Mouse (Mus musculus) liver, embryonic 14.5 days (tissue): ENCODE measurements around the gene Traf1. TPM values are rescaled to one million over a fixed set of nuclear protein-coding genes. Genes with fewer than 3 reads are reported as not detected.

Source experiments
- ATAC-seq: fragments of 200-750 bp; cut with Nextera tagmentation; 2 replicates; pipeline ENCODE4 v1.8.0; 2017; ENCODE audit warnings: moderate number of reproducible peaks, mild to moderate bottlenecking, moderate library complexity; ENCODE audit not compliant: insufficient read depth
- DNase-seq, 3 experiments: peaks; one replicate each; pipeline ENCODE4 v3.0.0-alpha.2; 2012 to 2013; ENCODE audit warnings: low read depth in 3 of 3, low spot score in 3 of 3
- H3K27ac ChIP-seq: fragments of 300-500 bp; sonication (generic); 2 replicates; pipeline ENCODE4 v1.5.1; 2014; ENCODE audit warnings: moderate library complexity, mild to moderate bottlenecking, control low read depth, inconsistent platforms
- H3K27me3 ChIP-seq: fragments of 300-500 bp; sonication (generic); 2 replicates; pipeline ENCODE4 v1.6.1; 2014; ENCODE audit warnings: mild to moderate bottlenecking, low read length, moderate library complexity; ENCODE audit not compliant: control insufficient read depth, insufficient read depth
- H3K36me3 ChIP-seq: fragments of 300-500 bp; sonication (generic); replicated peaks from 2 replicates; pipeline ENCODE4 v1.6.1; 2014; ENCODE audit warnings: low read depth; ENCODE audit not compliant: control insufficient read depth, insufficient read depth
- H3K4me1 ChIP-seq, 2 experiments: fragments of 200-500 bp in 1 of 2; fragments of 300-500 bp in 1 of 2; sonication (generic) in 1 of 2; replicated peaks; 2 replicates each; pipeline ENCODE4 v1.6.1; 2012 to 2014; ENCODE audit warnings: antibody characterized with exemption in 1 of 2, inconsistent platforms in 1 of 2, low read length in 1 of 2; ENCODE audit not compliant: control insufficient read depth in 2 of 2, insufficient read depth in 2 of 2
- H3K4me2 ChIP-seq: fragments of 300-500 bp; sonication (generic); 2 replicates; pipeline ENCODE4 v1.6.1; 2014; ENCODE audit warnings: low read depth, mild to moderate bottlenecking, control low read depth, moderate library complexity
- H3K4me3 ChIP-seq, 2 experiments: fragments of 200-500 bp in 1 of 2; fragments of 300-500 bp in 1 of 2; sonication (generic) in 1 of 2; 2 replicates each; pipeline ENCODE4 v1.5.1; 2012 to 2014; ENCODE audit warnings: low read depth in 2 of 2, low read length in 2 of 2, mild to moderate bottlenecking in 2 of 2, control low read depth in 1 of 2, inconsistent platforms in 1 of 2, moderate library complexity in 1 of 2; ENCODE audit not compliant: insufficient read depth in 1 of 2
- H3K9ac ChIP-seq: fragments of 300-500 bp; sonication (generic); replicated peaks from 2 replicates; pipeline ENCODE4 v1.6.1; 2014; ENCODE audit warnings: mild to moderate bottlenecking, control low read depth, moderate library complexity
- H3K9me3 ChIP-seq: fragments of 300-500 bp; sonication (generic); 2 replicates; pipeline ENCODE4 v1.6.1; 2016; ENCODE audit warnings: low read length, mixed read lengths; ENCODE audit not compliant: control insufficient read depth
- CTCF ChIP-seq: IDR thresholded peaks from 2 replicates; pipeline ENCODE4 v1.5.1; 2016; ENCODE audit warnings: antibody characterized with exemption, low read depth, control low read depth
- EP300 ChIP-seq: IDR thresholded peaks from 2 replicates; pipeline ENCODE4 v1.6.1; 2016; ENCODE audit warnings: antibody characterized with exemption, low read depth
- WGBS: fragments of 180-500 bp; shearing (Covaris S2); extraction: QIAGEN DNeasy Blood & Tissue Kit; methylation state at CpG from one replicate; pipeline ENCODE4 v1.1.7; 2014; ENCODE audit not compliant: insufficient replicate concordance; 5-methylcytosine and 5-hydroxymethylcytosine counted together
- polyA plus RNA-seq, 2 experiments: library from polyadenylated mRNA; depleted of rRNA in 1 of 2; stranded (reverse) in 1 of 2; unstranded in 1 of 2; fragments of >200 nt; fragmentation: Nextera tagmentation in 1 of 2; extraction: Ambion mirVana in 1 of 2; gene quantifications; 2 replicates each; pipeline versions ENCODE4 v1.2.1 to v1.2.3; 2012 to 2014

Gene Traf1
- polyA plus RNA-seq, 2 experiments: 0.07 TPM; not detected in 1

GRCm38 (mm10) chr2:34982096-34982724 is 20.6 kb upstream of the Traf1 start:
- H3K4me3 ChIP-seq: no peak overlapping the region
- H3K27me3 ChIP-seq: no peaks in the 10 kb centered on the region
- no peak overlapping the region for H3K27ac ChIP-seq
- no peak overlapping the region for H3K4me2 ChIP-seq
- H3K9ac ChIP-seq: no peak overlapping the region
- WGBS: 59% methylated on average over 14 of the region's 14 CpGs
- H3K4me1 ChIP-seq: peaks cover 0 to 16% of the 10 kb centered on the region in 2 experiments; a peak in 2 of 4 replicates
- DNase-seq (no peak), ATAC-seq (no peak)
- no peak for TF ChIP-seq EP300
- TF ChIP-seq CTCF: no peak
- H3K9me3 ChIP-seq: no peaks in the 10 kb centered on the region
- H3K36me3 ChIP-seq: no peaks in the 10 kb centered on the region

DNA sequence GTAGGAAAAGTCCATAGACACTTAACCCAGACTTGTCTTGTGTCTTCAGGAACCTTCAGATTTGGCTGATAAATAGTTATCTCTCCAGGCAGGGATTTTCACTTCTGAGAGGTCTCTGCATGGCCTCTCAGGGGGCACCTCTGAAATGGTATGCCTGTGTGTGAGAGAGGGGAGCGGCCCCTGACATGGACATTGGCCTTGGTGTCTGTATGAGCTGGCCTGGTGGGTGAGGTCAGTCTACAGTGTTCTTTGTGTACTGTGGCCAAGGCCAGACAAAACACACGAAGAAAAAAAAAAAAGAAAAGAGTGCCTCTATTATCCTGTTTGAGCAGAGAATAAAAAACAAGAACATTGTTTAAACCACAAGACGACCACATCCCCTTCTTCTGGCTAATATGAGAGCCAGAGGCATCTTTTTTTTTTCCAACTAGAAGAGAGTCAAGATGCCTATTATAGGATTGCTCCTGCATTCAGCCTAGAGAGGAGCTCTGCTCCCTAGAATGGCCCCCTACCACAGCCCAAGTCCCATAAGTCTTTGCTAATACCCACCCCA is 18.0 kb upstream of the Traf1 start:
- H3K27me3 ChIP-seq: no peaks in the 10 kb centered on the region
- ATAC-seq: no peak
- H3K9ac ChIP-seq: no peak overlapping the region
- H3K4me3 ChIP-seq: no peak overlapping the region
- H3K4me1 ChIP-seq: peaks cover 0 to 22% of the 10 kb centered on the region in 2 experiments; a peak in 2 of 4 replicates
- no peak for DNase-seq
- no peaks in the 10 kb centered on the region for H3K9me3 ChIP-seq
- H3K36me3 ChIP-seq: no peaks in the 10 kb centered on the region
- H3K27ac ChIP-seq: no peak overlapping the region
- TF ChIP-seq EP300 (no peak), CTCF (no peak)
- 13% methylated on average over 3 of the region's 3 CpGs for WGBS
- H3K4me2 ChIP-seq: no peak overlapping the region

DNA sequence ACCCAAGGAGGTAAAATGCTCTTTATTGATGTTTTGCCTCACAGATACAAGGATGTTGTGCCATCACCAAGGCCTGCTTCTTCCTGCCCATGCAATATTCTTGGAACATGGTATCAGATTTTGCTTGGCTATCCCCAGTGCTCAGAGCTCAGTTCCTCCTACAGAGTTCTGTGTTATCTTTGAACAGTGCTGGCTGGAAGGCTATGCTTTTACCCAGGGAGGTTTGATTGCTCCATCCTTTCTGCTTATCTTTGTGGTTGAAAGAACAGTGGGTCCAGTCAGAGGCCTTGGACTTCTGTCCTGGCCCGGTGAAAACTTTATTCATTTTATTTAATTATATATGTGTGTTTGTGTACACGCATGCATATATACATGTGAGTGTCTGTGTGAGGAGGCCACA is 16.7 kb upstream of the Traf1 start:
- ATAC-seq (no peak), DNase-seq (no peak)
- no peaks in the 10 kb centered on the region for H3K9me3 ChIP-seq
- H3K27ac ChIP-seq: no peak overlapping the region
- no peak overlapping the region for H3K4me2 ChIP-seq
- H3K9ac ChIP-seq: no peak overlapping the region
- no peaks in the 10 kb centered on the region for H3K36me3 ChIP-seq
- no peak overlapping the region for H3K4me3 ChIP-seq
- no peak for TF ChIP-seq CTCF
- TF ChIP-seq EP300: no peak
- 50% methylated on average over 2 of the region's 2 CpGs for WGBS
- H3K4me1 ChIP-seq: peaks cover 0 to 19% of the 10 kb centered on the region in 2 experiments; a peak in 2 of 4 replicates
- no peaks in the 10 kb centered on the region for H3K27me3 ChIP-seq

- no peak overlapping the region for H3K4me3 ChIP-seq
- H3K4me1 ChIP-seq: peaks cover 0 to 19% of the 10 kb centered on the region in 2 experiments; a peak in 2 of 4 replicates
- H3K27ac ChIP-seq: no peak overlapping the region
- ATAC-seq (no peak), DNase-seq (peak in 1 of 3 experiments; percentile 22)
- no peaks in the 10 kb centered on the region for H3K27me3 ChIP-seq
- TF ChIP-seq EP300 (no peak), CTCF (no peak)
- no peaks in the 10 kb centered on the region for H3K36me3 ChIP-seq
- H3K9ac ChIP-seq: no peak overlapping the region
- WGBS: 25% methylated on average over 8 of the region's 8 CpGs
- no peak overlapping the region for H3K4me2 ChIP-seq
- H3K9me3 ChIP-seq: no peaks in the 10 kb centered on the region
Measured at GRCm38 (mm10) chr2:34976945-34977658, 15.5 kb upstream of the Traf1 start.

GRCm38 (mm10) chr2:34976447-34976846 is 14.9 kb upstream of the Traf1 start:
- no peaks in the 10 kb centered on the region for H3K36me3 ChIP-seq
- TF ChIP-seq CTCF (no peak), EP300 (no peak)
- H3K27ac ChIP-seq: no peak overlapping the region
- H3K9me3 ChIP-seq: no peaks in the 10 kb centered on the region
- peaks cover 0 to 19% of the 10 kb centered on the region in 2 experiments; a peak in 2 of 4 replicates for H3K4me1 ChIP-seq
- DNase-seq (no peak), ATAC-seq (no peak)
- no peak overlapping the region for H3K4me2 ChIP-seq
- no peaks in the 10 kb centered on the region for H3K27me3 ChIP-seq
- no peak overlapping the region for H3K9ac ChIP-seq
- H3K4me3 ChIP-seq: no peak overlapping the region
- 38% methylated on average over 6 of the region's 6 CpGs for WGBS
